ENCODE assay signal across 15 mouse cellular contexts in the genomic region with DNA sequence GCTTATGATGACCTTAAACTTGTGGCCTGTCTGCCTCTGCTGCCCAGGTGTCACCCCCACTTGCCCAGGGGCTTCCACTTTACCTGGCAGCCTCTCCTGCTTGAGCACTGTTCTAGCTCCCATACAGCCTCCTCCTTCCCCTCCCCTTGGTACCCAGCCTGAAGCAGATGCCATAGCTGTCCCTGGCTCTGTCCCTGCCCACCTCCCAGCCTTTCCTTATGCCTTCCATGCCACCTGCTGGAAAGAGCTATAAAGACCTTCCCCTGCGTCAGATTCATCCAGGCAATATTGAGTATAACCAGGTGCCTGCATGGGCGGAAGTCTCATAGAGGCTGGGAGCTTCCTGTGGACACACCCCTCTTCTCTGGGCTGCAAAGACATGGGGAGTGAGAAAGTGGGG.
"Had no signal": no experiment of that assay in that cellular context is flagged by ENCODE, and none has a peak within 500 bp of the region (broad histone marks: within the 10 kb centered on the region; RNA-seq: fewer than 3 reads in every experiment).

No protein-coding gene starts in this region.

- H3K9ac ChIP-seq: kidney, embryonic 15.5 days; limb, embryonic 13.5 days; liver, embryonic 14.5 days; neural tube, embryonic 12.5 days had no signal

- ATAC-seq: lung, postnatal 0 days had no signal

- H3K36me3 ChIP-seq: kidney, embryonic 15.5 days; limb, embryonic 13.5 days; neural tube, embryonic 12.5 days had no signal

- H3K4me3 ChIP-seq: limb, embryonic 13.5 days; neural tube, embryonic 12.5 days had no signal

- DNase-seq: kidney, postnatal 36 days; left cerebral cortex, postnatal 4 days; lung, adult 18-20 months; lung, postnatal 36 days; midbrain, embryonic 14.5 days; retina, postnatal 1 day; right cerebral cortex, postnatal 4 days; spleen, adult 18-20 months; thymus, adult 2 months; thymus, postnatal 25 days had no signal

- H3K27me3 ChIP-seq: kidney, embryonic 15.5 days; limb, embryonic 13.5 days; neural tube, embryonic 12.5 days had no signal

- H3K27ac ChIP-seq: kidney, embryonic 15.5 days; limb, embryonic 13.5 days; liver, embryonic 14.5 days; neural tube, embryonic 12.5 days had no signal

- H3K9me3 ChIP-seq: kidney, embryonic 15.5 days; limb, embryonic 13.5 days; neural tube, embryonic 12.5 days had no signal
